Mouse (Mus musculus) hindbrain, embryonic 16.5 days (tissue): ENCODE results near the gene Krtap5-3. TPM values are rescaled to one million over a fixed set of nuclear protein-coding genes. Genes with fewer than 3 reads are reported as not detected.
"Not testable (repeated sequence)": the region's sequence is repeated elsewhere in the genome, so short reads cannot be mapped to it uniquely, and the experiment has no call there.

Source experiments
- ATAC-seq: fragments of 200-750 bp; cut with Nextera tagmentation; 2 replicates; pipeline ENCODE4 v1.8.0; 2017; ENCODE audit warnings: moderate TSS enrichment, moderate library complexity
- H3K27ac ChIP-seq: fragments of 300-500 bp; sonication (generic); 2 replicates; pipeline ENCODE4 v1.5.1; 2014; ENCODE audit warnings: low read depth, mild to moderate bottlenecking, control low read depth, low read length, moderate library complexity
- H3K27me3 ChIP-seq: fragments of 300-500 bp; sonication (generic); replicated peaks from 2 replicates; pipeline ENCODE4 v1.6.1; 2014; ENCODE audit warnings: low read length; ENCODE audit not compliant: control insufficient read depth, insufficient read depth
- H3K36me3 ChIP-seq: fragments of 300-500 bp; sonication (generic); 2 replicates; pipeline ENCODE4 v1.6.1; 2014; ENCODE audit warnings: mild to moderate bottlenecking, low read length, moderate library complexity, mixed read lengths; ENCODE audit not compliant: control insufficient read depth, insufficient read depth
- H3K4me1 ChIP-seq: fragments of 300-500 bp; sonication (generic); 2 replicates; pipeline ENCODE4 v1.6.1; 2014; ENCODE audit warnings: low read depth, low read length; ENCODE audit not compliant: control insufficient read depth, insufficient read depth
- H3K4me2 ChIP-seq: fragments of 300-500 bp; sonication (generic); 2 replicates; pipeline ENCODE4 v1.6.1; 2014; ENCODE audit warnings: mild to moderate bottlenecking, low read length, control low read depth, moderate library complexity
- H3K4me3 ChIP-seq: fragments of 300-500 bp; sonication (generic); 2 replicates; pipeline ENCODE4 v1.5.1; 2014; ENCODE audit warnings: mild to moderate bottlenecking, low read length, control low read depth, moderate library complexity
- H3K9ac ChIP-seq: fragments of 300-500 bp; sonication (generic); 2 replicates; pipeline ENCODE4 v1.6.1; 2014; ENCODE audit warnings: low read depth, mild to moderate bottlenecking, control low read depth, low read length, moderate library complexity
- H3K9me3 ChIP-seq: fragments of 300-500 bp; sonication (generic); 2 replicates; pipeline ENCODE4 v1.6.1; 2014; ENCODE audit warnings: mild to moderate bottlenecking, low read length, moderate library complexity; ENCODE audit not compliant: control insufficient read depth
- WGBS: fragments of 180-500 bp; shearing (Covaris S2); extraction: QIAGEN DNeasy Blood & Tissue Kit; methylation state at CpG from one replicate; pipeline ENCODE4 v1.1.7; 2014; 5-methylcytosine and 5-hydroxymethylcytosine counted together
- polyA plus RNA-seq: library from polyadenylated mRNA; unstranded; fragments of >200 nt; fragmentation: Nextera tagmentation; extraction: Ambion mirVana; gene quantifications from 2 replicates; pipeline ENCODE4 v1.2.1, GENCODE M21; 2015

The Krtap5-3 gene
- polyA plus RNA-seq, result not detected in 2 replicates

DNA sequence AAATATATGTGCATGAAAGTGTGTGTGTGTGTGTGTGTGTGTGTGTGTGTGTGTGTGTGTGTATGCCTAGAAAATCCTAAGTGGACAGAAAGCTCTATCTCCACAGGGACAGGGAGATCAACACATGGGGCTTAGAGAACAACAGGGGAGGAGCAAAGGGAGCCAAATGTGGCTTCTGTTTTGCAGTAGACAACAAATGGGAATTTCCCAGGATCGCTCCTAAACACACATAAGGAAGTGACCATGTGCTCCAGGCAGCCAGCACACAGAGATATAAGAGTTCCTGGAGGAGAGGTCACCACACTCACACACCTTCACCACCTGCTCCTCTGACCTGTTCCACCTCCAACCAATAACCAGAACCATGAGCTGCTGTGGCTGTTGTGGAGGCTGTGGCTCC, at the start of gene Krtap5-3:
Gene Krtap5-3, plus strand, starts transcription at position 301 of the 400 bp plus-strand sequence.
- no peaks in the 10 kb centered on the region for H3K27me3 ChIP-seq
- H3K4me1 ChIP-seq, result no peaks in the 10 kb centered on the region
- WGBS, result 73% methylated on average over 1 of the region's 1 CpGs
- no peak within 1 kb of the TSS for H3K4me2 ChIP-seq
- H3K9me3 ChIP-seq, result no peaks in the 10 kb centered on the region
- no peak within 1 kb of the TSS for H3K9ac ChIP-seq
- H3K27ac ChIP-seq, result no peak within 1 kb of the TSS
- H3K36me3 ChIP-seq, result no peaks in the 10 kb centered on the region
- H3K4me3 ChIP-seq, result no peak within 1 kb of the TSS
- ATAC-seq, result no peak

DNA sequence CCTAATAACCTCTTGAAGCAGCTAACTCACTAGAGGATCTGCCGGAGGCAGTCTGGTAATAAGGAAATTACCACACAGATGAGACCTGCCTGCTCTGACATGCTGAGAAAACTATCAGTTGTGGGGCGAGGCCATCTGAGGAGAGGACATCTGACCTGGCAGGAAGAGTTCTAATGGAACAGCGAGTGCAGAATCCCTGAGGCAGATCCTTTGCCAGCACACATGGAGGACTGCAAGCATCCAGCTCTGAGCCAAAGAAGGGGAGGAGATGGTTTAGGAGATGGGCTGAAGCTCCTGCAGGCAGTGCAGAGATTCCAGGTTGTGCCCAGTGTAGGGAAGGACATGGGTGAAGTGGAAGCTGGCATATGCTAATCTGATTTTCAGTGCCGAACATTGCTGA, 49.0 kb upstream of the Krtap5-3 start:
- Histone ChIP-seq H3K9ac (no peak overlapping the region), H3K36me3 (no peaks in the 10 kb centered on the region), H3K9me3 (no peaks in the 10 kb centered on the region), H3K4me1 (no peaks in the 10 kb centered on the region), H3K4me3 (no peak overlapping the region), H3K4me2 (no peak overlapping the region), H3K27me3 (no peaks in the 10 kb centered on the region), H3K27ac (no peak overlapping the region)
- 78% methylated on average over 4 of the region's 4 CpGs for WGBS
- ATAC-seq, result no peak

DNA sequence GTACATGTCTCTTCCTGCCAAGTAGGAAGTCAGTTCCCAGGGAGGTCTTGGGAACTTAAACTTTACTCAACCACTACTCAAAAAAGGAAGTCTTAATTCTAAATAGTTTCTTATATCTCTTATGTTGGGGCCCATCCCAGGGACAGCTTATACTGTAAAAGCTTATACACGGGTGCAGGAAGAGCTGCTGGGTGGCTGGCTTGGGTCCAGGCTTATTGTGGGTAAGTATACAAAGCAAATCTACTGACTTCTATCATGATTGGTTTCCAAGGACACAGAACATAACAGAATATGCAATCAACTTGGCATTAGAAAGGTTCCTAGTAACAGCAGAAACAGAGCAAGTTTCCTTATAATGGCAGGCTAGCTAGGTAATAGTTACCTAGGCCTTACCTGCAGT, 45.9 kb upstream of the Krtap5-3 start:
- Histone ChIP-seq H3K27ac (no peak overlapping the region), H3K36me3 (no peaks in the 10 kb centered on the region), H3K9ac (no peak overlapping the region), H3K9me3 (no peaks in the 10 kb centered on the region), H3K27me3 (no peaks in the 10 kb centered on the region), H3K4me2 (no peak overlapping the region), H3K4me3 (no peak overlapping the region), H3K4me1 (no peaks in the 10 kb centered on the region)
- 46% methylated on average over 1 of the region's 1 CpGs for WGBS
- no peak for ATAC-seq

DNA sequence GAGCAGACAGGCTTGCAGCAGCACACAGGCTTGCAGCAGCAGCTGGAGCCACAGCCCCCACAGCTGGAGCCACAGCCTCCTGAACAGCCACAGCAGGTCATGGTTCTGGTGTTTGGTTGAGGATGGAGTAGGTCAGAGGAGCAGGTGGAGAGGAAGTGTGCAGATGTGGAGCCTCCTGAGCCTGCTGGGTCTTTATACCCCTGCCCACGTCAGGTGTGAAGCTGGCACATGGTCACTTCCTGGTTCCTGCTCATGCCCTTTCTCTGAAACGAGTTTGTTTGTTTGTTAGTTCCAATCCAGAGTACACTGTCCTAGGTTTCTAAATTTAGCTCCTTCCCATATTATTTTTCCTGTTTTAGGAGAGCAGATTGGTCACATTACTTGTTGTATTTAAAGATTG, 44.2 kb upstream of the Krtap5-3 start, which contains the start of gene Gm29735:
Gene Gm29735, minus strand, starts transcription at position 101 of the 400 bp plus-strand sequence.
- WGBS, result 59% methylated on average over 2 of the region's 2 CpGs
- not testable (repeated sequence) for H3K4me1 ChIP-seq, ATAC-seq, H3K27me3 ChIP-seq, H3K9ac ChIP-seq, H3K9me3 ChIP-seq, H3K4me3 ChIP-seq, H3K36me3 ChIP-seq, H3K27ac ChIP-seq, H3K4me2 ChIP-seq

DNA sequence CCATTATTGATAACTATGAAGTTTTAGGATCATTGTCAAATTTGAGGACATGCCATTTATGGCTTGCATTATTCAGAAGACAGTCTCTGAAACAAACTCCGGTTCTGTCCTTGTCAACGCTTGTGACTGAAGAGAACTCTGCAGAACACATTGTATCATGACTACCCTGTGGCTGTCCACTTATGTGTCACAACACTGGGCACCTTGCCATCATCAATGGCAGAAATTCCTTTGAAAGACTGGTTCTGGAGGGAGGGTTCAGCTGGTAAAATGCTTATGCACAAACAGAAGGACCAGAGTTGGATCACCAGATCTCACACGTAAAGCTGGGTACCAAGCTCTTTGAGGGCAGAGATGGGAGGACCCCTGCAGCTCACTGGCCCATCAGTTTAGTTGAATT, 41.8 kb upstream of the Krtap5-3 start:
- no peaks in the 10 kb centered on the region for H3K9me3 ChIP-seq
- H3K4me3 ChIP-seq, result no peak overlapping the region
- no peaks in the 10 kb centered on the region for H3K36me3 ChIP-seq
- 90% methylated on average over 3 of the region's 3 CpGs for WGBS
- no peak overlapping the region for H3K27ac ChIP-seq
- ATAC-seq, result no peak
- no peak overlapping the region for H3K9ac ChIP-seq
- H3K4me2 ChIP-seq, result no peak overlapping the region
- H3K27me3 ChIP-seq, result no peaks in the 10 kb centered on the region
- H3K4me1 ChIP-seq, result no peaks in the 10 kb centered on the region

DNA sequence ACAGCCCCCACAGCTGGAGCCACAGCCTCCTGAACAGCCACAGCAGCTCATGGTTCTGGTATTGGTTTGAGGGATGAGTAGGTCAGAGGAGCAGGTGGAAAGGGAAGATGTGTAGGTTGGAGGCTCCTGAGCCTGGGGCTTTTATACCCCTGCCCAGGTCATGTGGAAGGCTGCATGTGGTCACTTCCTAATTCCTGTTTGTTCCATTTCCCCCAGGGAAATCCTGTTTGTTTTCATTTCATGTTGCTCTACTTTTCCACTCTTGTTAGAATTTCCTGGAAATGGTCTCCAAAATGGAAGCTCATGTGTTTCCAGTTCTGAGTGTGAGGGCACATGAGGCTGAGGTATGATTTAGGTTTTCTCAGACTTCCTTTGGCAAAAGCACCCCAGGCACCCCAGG, 35.5 kb upstream of the Krtap5-3 start, which contains the start of gene Gm4553:
Gene Gm4553, minus strand, starts transcription at position 101 of the 400 bp plus-strand sequence.
- H3K4me1 ChIP-seq, H3K9me3 ChIP-seq: not testable (repeated sequence)

DNA sequence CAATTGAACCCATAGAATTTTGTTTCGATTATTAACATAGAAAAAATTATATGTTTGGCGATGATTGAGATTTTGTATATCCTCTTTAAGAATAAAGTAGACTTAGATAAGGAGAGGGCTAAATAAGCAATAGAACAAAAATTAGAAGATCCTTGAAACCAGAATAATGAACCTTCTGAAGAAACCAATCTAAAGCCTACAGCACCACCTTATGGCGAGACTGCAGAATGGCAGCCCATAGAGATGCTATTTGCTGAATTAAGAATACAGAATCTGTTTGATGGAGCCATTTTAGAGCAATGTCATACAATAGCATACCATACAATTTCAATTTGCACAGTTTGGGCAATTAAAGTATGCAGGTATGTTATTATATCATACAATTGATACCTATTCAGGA, 31.3 kb upstream of the Krtap5-3 start:
- H3K27me3 ChIP-seq, result no peaks in the 10 kb centered on the region
- no peak overlapping the region for H3K4me2 ChIP-seq
- H3K4me3 ChIP-seq, result no peak overlapping the region
- no peak for ATAC-seq
- H3K4me1 ChIP-seq, result no peaks in the 10 kb centered on the region
- no peaks in the 10 kb centered on the region for H3K36me3 ChIP-seq
- WGBS, result 48% methylated on average over 3 of the region's 3 CpGs
- no peak overlapping the region for H3K9ac ChIP-seq
- no peak overlapping the region for H3K27ac ChIP-seq
- no peaks in the 10 kb centered on the region for H3K9me3 ChIP-seq

More for the DNA sequence above, 35.5 kb upstream of the Krtap5-3 start, which contains the start of gene Gm4553:
- H3K27ac ChIP-seq, ATAC-seq, H3K4me2 ChIP-seq, H3K4me3 ChIP-seq, H3K9ac ChIP-seq, H3K36me3 ChIP-seq, H3K27me3 ChIP-seq: not testable (repeated sequence)

DNA sequence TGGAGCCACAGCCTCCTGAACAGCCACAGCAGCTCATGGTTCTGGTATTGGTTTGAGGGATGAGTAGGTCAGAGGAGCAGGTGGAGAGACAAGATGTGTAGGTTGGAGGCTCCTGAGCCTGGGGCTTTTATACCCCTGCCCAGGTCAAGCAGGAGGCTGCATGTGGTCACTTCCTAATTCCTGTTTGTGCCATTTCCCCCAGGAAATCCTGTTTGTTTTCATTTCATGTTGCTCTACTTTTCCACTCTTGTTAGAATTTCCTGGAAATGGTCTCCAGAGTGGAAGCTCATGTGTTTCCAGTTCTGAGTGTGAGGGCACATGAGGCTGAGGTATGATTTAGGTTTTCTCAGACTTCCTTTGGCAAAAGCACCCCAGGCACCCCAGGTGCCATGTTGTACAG, 25.3 kb upstream of the Krtap5-3 start, which contains the start of gene Krtap5-2:
Gene Krtap5-2, minus strand, starts transcription at position 101 of the 400 bp plus-strand sequence.
- H3K27me3 ChIP-seq, ATAC-seq, H3K27ac ChIP-seq, H3K9ac ChIP-seq, H3K36me3 ChIP-seq, H3K4me2 ChIP-seq, H3K4me1 ChIP-seq, H3K4me3 ChIP-seq, H3K9me3 ChIP-seq: not testable (repeated sequence)

DNA sequence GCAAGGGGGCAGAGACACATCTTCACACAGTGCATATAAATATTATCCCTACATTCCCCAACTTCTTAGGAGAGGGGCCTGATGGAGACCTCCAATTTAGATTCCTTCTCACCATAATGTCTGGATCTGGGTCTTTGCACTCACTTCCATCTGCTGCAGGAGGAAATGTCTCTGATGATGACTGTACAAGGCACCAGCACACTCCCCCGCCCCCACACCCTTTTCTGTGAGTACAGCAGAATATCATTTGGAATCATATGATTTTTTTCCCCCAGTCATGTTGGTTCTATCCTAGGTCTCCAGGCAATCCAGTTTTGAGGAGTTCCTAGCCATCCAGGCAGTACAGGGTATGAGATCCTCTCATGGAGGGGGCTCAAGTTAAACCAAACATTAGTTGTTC, 22.5 kb upstream of the Krtap5-3 start:
- Histone ChIP-seq H3K4me1 (no peaks in the 10 kb centered on the region), H3K36me3 (no peaks in the 10 kb centered on the region), H3K9ac (no peak overlapping the region), H3K27ac (no peak overlapping the region), H3K4me3 (no peak overlapping the region), H3K27me3 (no peaks in the 10 kb centered on the region), H3K9me3 (no peaks in the 10 kb centered on the region), H3K4me2 (no peak overlapping the region)
- 69% methylated on average over 1 of the region's 1 CpGs for WGBS
- ATAC-seq, result no peak

DNA sequence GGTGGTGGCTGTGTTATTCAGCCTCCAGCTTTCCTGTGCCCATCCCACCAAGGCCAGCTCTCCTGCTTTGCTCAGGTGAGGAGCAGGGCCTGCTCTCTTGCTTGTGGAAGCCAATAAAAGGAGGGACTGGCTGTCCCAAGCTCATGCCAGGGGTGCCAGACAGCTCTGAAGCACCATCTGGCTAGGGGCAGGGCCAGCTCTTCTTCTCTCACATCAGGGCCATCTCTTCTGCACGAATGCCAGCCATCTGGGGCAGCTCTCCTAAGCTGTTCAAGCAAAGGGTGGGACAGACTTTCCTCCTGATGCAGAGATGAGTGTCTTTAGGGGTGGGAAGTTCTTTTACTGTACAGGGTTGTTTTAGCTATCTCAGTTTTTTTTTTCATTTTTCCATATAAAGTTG, 20.1 kb upstream of the Krtap5-3 start:
- H3K4me2 ChIP-seq, result no peak overlapping the region
- H3K27me3 ChIP-seq, result no peaks in the 10 kb centered on the region
- 63% methylated on average over 1 of the region's 1 CpGs for WGBS
- H3K27ac ChIP-seq, result no peak overlapping the region
- no peaks in the 10 kb centered on the region for H3K9me3 ChIP-seq
- no peak overlapping the region for H3K9ac ChIP-seq
- no peaks in the 10 kb centered on the region for H3K36me3 ChIP-seq
- H3K4me3 ChIP-seq, result no peak overlapping the region
- H3K4me1 ChIP-seq, result no peaks in the 10 kb centered on the region
- ATAC-seq, result no peak
